Mouse (Mus musculus) T-helper 17 cell (primary cell): Measurements from ENCODE around the gene Ip6k3.

Experiments
- in situ Hi-C, 2 experiments: fragments of 300-600 bp; cut with MboI, MseI; formaldehyde crosslinking; loops; 1 replicate in 1 of 2; 2 replicates in 1 of 2; pipeline ENCODE4 v1.15.1; 2025; ENCODE audit warnings: high pct_unique_total_duplicates in 2 of 2

Gene Ip6k3

GRCm38 (mm10) chr17:27167545-27167944, at the start of gene Ip6k3:
TSS of gene Ip6k3 (minus strand) at chr17:27167795.
- in situ Hi-C loops = loop anchor here in 1 of 2 experiments (25.0 kb wide), 1 partner anchor 1655 kb away; no protein-coding TSS in a partner anchor

GRCm38 (mm10) chr17:27212768-27213525, 45.4 kb upstream of the Ip6k3 start:
- in situ Hi-C loops = no loop called here

GRCm38 (mm10) chr17:27212006-27212405, 44.4 kb upstream of the Ip6k3 start:
- in situ Hi-C loops = no loop called here

GRCm38 (mm10) chr17:27207113-27207707, 39.6 kb upstream of the Ip6k3 start:
- in situ Hi-C loops = no loop called here

- in situ Hi-C loops = no loop called here
Observed at GRCm38 (mm10) chr17:27204075-27204909, 36.7 kb upstream of the Ip6k3 start, which contains the start of gene Lemd2. TSS of gene Lemd2 (minus strand) at chr17:27204469.

GRCm38 (mm10) chr17:27203358-27204074, 35.9 kb upstream of the Ip6k3 start:
- in situ Hi-C loops = no loop called here

GRCm38 (mm10) chr17:27202919-27203357, 35.3 kb upstream of the Ip6k3 start:
- in situ Hi-C loops = no loop called here

GRCm38 (mm10) chr17:27201981-27202380, 34.4 kb upstream of the Ip6k3 start:
- in situ Hi-C loops = no loop called here

- in situ Hi-C loops = no loop called here
Observed at GRCm38 (mm10) chr17:27200801-27201200, 33.2 kb upstream of the Ip6k3 start.

GRCm38 (mm10) chr17:27199864-27200263, 32.3 kb upstream of the Ip6k3 start:
- in situ Hi-C loops = loop anchor here in 1 of 2 experiments (25.0 kb wide), 1 partner anchor 312 kb away; the partner anchor contains the start of gene Grm4

- in situ Hi-C loops = loop anchor here in 1 of 2 experiments (25.0 kb wide), 1 partner anchor 313 kb away; the partner anchor contains the start of gene Grm4
Observed at GRCm38 (mm10) chr17:27199205-27199604, 31.6 kb upstream of the Ip6k3 start.

GRCm38 (mm10) chr17:27196206-27196605, 28.6 kb upstream of the Ip6k3 start:
- in situ Hi-C loops = loop anchor here in 1 of 2 experiments (25.0 kb wide), 1 partner anchor 316 kb away; the partner anchor contains the start of gene Grm4

- in situ Hi-C loops = loop anchor here in 1 of 2 experiments (25.0 kb wide), 1 partner anchor 318 kb away; the partner anchor contains the start of gene Grm4
Observed at GRCm38 (mm10) chr17:27194258-27195185, 26.9 kb upstream of the Ip6k3 start.

- in situ Hi-C loops = loop anchor here in 1 of 2 experiments (25.0 kb wide), 1 partner anchor 320 kb away; the partner anchor contains the start of gene Grm4
Observed at GRCm38 (mm10) chr17:27191804-27192203, 24.2 kb upstream of the Ip6k3 start.

- in situ Hi-C loops = loop anchor here in 1 of 2 experiments (25.0 kb wide), 1 partner anchor 321 kb away; the partner anchor contains the start of gene Grm4
Observed at GRCm38 (mm10) chr17:27191189-27191588, 23.6 kb upstream of the Ip6k3 start.

GRCm38 (mm10) chr17:27189640-27190216, 22.1 kb upstream of the Ip6k3 start:
- in situ Hi-C loops = loop anchor here in 1 of 2 experiments (25.0 kb wide), 1 partner anchor 323 kb away; the partner anchor contains the start of gene Grm4

- in situ Hi-C loops = loop anchor here in 1 of 2 experiments (25.0 kb wide), 1 partner anchor 323 kb away; the partner anchor contains the start of gene Grm4
Observed at GRCm38 (mm10) chr17:27188883-27189282, 21.3 kb upstream of the Ip6k3 start.

- in situ Hi-C loops = loop anchor here in 1 of 2 experiments (25.0 kb wide), 1 partner anchor 325 kb away; the partner anchor contains the start of gene Grm4
Observed at GRCm38 (mm10) chr17:27187059-27187458, 19.5 kb upstream of the Ip6k3 start.

GRCm38 (mm10) chr17:27186068-27186467, 18.5 kb upstream of the Ip6k3 start:
- in situ Hi-C loops = loop anchor here in 1 of 2 experiments (25.0 kb wide), 1 partner anchor 326 kb away; the partner anchor contains the start of gene Grm4
